Mouse (Mus musculus): ENCODE data around the gene Pbx1.

The Pbx1 gene

DNA sequence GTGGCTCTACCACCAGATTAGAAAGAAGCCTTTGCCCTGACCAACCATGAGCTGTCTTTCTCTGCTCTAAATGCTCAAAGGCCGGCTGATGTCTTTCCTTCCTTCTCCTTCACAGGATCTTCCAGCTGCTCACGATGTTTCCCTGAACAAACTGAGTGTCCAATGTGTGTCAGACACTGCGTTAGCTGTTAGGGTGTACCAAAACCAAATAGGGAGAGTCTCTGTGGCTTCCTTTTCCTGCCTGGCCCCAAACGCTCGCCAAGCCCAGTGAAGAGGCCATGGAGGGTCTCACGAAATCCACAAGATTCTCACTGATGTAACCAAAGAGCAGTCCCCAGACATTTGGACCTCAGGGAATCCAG, 47.5 kb downstream of the Pbx1 start:
- DNase-seq (ENCODE audit: extremely low spot score, low spot score): no peak

DNA sequence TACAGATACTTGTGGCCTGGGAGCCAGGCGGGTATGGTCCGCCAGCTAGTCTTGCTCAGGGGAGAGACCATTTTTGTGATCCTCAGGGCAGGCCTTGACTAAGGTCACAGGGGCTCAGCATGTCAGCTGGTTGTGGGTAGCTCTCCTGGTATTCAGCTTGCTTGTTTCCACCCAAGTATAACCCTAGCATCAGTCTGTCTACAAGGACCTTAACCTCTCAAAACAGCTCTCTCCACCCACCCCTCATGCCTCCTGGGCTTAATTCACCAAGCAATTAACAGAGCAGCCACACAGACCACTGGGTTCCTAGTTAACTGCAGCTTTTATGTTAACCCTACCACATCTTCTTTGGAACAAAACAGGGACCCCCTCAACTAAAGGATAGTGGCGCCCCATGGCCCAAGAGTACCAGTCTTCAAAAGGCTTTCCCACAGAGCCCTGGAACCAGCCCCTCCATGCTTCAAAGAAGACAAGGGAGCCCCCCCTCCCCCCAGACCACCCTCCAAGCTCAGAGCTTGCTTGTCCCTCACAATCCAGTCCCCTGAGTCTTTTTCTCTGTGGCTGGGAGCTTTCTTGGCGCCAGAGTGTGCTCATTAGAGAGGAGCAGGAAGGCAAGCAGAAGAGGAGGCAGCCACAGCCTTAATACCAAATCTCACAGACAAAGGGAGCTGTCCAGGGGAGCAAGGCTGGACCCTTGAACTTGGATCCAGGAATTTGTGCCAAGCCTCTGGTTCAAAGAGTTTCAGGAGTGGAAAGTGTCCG, 48.1 kb downstream of the Pbx1 start:
- DNase-seq (ENCODE audit: extremely low spot score, low spot score): no peak

GRCm38 (mm10) chr1:168382823-168383157, 49.3 kb downstream of the Pbx1 start:
- peak; percentile 59 for DNase-seq (ENCODE audit: extremely low spot score, low spot score)

- DNase-seq (ENCODE audit: extremely low spot score, low spot score): no peak
Measured at GRCm38 (mm10) chr1:168382106-168382822, 49.8 kb downstream of the Pbx1 start.

DNA sequence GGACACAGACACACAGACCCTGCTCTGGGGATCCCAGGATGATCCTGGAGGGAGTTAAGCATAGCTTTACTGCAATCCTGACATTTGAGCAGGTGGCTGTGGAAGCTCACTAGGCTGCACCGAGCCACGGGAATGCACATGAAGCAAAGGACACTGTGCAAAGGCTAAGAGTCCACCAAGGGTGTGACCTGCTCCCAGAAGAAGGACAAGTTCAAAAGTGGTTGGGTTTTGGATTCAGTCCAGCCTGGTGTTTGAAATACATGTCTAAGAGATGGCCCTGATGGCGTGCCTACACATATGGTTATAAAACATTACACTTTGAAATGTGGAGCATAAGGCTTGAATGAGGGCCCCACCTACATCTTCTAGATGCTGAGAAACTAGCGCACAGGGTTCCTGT, 50.6 kb downstream of the Pbx1 start:
- DNase-seq (ENCODE audit: extremely low spot score, low spot score): no peak

DNA sequence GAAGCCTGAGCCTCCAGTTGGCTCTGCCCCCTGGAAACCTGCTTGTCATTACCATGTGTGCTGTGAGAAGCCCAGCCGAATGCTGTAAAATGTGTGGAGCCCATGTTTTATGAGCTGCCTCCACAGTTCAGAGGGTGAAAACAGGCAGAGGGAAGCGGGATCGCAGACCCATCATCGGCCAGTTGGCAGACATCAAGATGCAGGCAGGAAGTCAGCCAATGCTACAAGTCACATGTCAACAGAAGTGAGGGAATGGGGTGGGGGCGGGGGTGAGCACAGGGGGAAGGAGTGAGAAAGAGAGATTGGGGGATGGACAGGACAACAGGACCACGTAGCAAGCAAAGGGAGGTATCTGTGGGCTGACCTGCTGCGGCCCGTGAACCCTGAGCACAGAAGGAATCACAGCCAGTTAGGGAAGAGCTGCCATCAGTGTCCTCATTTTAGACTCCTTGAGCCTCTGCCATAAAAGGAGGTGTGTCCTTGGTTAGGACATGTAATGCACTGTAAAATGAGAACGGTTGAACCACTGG, 51.8 kb downstream of the Pbx1 start:
- DNase-seq (ENCODE audit: extremely low spot score, low spot score): no peak

DNA sequence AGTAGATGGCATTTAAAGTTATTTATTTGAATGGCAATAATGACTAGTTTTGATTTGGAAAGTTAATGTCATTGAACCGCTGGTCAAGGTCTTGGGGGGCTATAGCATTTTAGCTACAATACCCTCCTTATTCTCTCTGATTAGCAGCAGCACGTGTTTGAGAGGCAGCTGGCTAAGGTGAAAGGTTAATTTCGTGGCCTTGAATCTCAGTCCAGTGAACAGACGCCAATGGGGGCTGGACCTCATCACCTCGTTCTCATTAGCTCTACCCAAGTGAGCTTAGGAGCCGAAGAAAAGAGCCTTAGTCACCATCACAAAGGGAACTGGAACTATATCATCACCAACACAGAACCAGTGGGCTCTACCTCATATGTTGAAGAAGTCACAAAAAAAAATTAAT, 54.4 kb downstream of the Pbx1 start:
- no peak for DNase-seq (ENCODE audit: extremely low spot score, low spot score)

GRCm38 (mm10) chr1:168376330-168376729, 55.7 kb downstream of the Pbx1 start:
- DNase-seq (ENCODE audit: extremely low spot score, low spot score): no peak

DNA sequence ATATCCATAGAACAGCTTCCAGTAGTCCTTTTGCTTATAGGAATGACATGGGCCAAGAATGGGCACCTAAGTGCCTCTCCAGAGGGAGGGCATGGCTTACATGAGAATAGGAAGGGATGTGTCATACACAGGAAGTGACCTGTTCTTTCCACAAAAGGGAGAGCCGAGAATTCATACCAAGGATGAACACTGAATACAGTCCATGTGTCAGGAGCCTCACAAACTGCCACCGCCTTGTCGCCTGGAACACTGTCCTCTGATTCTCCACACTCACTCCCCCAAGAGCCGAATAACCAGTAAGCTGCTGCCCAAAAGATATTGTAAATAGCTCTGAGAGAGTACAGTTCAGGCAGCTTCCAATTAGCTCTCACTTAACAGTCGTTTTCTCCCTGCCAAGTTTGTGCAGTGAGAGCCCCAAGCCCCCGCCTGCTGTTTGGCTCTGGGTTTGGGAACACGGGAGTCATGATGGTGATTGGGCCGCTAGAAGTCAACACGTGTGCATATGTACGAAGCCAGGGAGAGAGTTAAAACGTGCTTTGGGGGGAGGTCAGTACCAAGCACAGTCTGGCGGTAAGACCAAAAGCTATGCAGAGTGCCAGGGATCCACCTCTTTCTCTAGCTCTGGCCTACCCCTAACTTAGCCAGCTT, 57.0 kb downstream of the Pbx1 start:
- DNase-seq (ENCODE audit: extremely low spot score, low spot score): no peak

DNA sequence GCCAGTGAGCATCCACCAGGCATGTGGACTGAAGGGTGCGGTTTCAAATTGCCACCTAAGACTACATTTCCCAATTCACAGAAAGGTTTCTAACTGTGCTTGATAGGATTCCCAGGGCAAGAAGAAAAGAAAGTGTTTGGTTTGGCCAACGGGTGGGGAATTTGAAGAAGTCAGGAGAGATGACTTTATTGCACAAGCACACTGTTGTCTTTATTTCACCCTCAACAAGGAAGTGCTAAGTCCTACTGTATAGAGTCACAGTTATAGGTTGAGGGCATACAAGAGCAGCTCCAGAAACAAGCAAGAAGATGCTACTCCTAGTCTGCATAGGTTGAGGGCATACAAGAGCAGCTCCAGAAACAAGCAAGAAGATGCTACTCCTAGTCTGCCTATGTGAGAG, 60.0 kb downstream of the Pbx1 start:
- DNase-seq (ENCODE audit: extremely low spot score, low spot score): no peak

DNA sequence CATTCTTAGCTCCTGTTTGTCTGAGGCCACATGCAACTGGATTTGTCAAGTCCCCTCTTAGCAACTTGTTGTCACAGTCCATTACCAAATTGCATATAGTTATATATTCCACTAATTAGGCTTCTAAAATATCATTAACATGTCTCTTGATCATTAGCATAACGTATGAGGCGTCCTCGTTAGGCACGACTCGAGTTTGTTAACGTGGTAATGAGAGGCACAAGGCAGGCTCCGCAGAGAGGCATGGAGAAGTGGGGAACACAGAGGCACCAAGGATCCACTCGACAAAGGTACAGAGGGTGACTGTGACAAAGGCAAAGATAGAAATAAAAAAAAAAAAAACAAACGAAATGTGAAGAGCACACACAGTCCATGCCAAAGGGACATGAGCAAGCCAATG, 61.1 kb downstream of the Pbx1 start:
- DNase-seq (ENCODE audit: extremely low spot score, low spot score): no peak

DNA sequence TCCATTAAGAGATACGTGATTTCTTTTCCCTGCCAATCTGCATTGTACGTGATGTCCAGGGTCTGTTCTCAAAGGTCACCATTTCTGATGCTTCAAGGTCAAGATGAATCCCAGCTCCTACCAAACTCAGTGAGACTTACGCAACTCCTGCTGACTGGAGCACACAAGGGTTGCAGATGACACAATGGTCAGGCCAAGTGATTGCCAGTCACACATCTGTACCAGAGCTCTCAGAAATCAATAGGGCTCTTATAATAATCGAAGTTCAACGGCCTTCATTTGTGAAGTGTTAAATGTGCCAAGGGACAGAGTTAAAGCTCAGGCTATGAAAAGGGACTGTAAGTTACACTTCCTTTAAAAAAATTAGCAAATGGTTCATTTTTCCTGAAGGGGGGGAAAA, 65.8 kb downstream of the Pbx1 start:
- DNase-seq (ENCODE audit: extremely low spot score, low spot score): no peak

DNA sequence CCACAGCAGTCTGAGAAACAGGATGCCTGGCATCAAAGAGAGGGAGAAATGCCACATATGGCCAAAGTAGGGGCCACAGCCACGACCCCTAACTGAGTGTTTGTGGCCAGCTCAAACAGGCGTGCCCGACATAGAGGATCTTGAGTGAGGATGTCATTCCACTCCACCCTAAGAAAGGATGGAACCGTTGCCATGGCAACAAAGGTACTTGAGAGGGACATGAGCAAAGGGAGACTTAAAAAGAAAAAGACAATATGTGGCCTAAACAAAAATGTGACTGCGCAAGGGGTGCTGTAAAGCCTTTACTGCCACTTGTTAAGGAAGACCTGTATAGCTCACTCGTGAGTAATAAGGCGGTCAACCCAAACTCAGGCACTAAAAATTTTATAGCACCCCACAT, 67.7 kb downstream of the Pbx1 start:
- DNase-seq (ENCODE audit: extremely low spot score, low spot score): no peak

- no peak for DNase-seq (ENCODE audit: extremely low spot score, low spot score)
Measured at GRCm38 (mm10) chr1:168363053-168363452, 69.0 kb downstream of the Pbx1 start.

- no peak for DNase-seq (ENCODE audit: extremely low spot score, low spot score)
Measured at GRCm38 (mm10) chr1:168362464-168362863, 69.6 kb downstream of the Pbx1 start.

DNA sequence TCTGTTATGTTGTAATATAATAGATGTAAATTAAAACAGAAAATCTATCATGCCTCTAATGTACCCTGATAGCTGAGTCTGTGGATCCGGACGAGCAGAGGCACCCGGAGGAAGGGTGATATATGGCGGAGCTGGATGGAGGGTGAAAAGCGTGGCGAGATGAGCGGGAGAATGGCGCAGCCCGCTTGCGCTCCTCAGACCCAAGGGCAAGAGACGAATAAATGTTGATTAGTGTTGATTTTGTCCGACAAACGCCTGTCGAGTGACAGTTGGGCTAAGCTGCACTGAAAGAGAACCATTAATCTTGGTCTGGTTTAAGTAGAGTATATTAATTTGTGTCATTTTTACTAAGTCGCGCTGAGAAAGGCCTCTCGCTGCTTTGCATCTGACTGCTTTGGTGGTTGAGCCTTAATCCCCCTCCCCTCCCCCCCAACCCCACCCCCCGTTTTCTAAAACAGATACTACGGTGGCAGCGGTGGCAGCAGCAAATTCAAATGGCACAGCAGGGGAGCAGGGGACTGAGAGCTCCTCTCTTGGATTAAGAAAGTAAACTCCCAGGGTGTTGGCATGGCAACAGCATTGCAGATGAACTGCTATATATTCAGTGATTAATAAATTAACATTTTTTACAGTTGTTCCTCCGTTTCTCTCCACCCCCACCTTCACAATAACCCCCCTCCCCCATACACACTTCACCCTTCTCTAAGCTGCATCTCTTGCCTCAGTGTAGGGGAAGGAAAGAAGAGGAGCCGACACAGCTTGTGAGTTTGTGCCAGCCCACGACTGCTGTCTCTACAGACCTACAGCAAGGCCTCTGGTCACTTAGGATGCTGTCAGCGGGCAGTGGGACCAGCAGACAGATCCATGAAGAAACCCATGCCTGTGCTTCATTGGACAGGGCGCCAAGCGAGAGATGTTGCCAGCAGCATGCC, 74.1 kb downstream of the Pbx1 start:
- DNase-seq (ENCODE audit: extremely low spot score, low spot score): peak; percentile 58

GRCm38 (mm10) chr1:168356970-168357441, 75.1 kb downstream of the Pbx1 start:
- peak; percentile 66 for DNase-seq (ENCODE audit: extremely low spot score, low spot score)

DNA sequence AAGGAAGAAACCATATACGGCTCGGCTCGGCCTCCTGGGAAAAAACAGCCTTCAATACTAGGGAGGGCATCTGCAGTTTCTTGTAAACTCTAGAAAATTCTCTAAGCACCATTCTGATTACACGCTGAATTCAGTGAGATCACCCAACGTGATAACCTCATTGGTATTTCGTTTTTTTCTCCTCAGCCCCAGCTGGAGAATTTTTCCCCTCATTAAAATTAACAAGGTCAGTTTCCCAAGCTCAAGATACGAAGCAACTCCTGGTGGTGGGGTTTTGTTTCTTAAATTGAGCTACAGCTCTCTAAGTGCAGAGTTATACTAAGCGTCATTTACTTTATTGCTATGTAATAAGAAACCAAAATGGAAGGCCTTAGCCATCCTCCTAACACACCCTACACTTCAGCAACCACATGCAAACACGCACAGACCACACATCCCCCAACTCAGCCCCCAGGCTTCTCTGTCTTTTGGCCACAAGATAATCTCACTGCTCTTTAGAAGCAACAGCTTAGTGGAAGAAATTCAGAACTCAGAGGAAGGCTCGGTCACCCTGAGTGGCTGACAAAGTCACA, 76.0 kb downstream of the Pbx1 start:
- DNase-seq (ENCODE audit: extremely low spot score, low spot score): no peak

GRCm38 (mm10) chr1:168354934-168355333, 77.1 kb downstream of the Pbx1 start:
- no peak for DNase-seq (ENCODE audit: extremely low spot score, low spot score)

DNA sequence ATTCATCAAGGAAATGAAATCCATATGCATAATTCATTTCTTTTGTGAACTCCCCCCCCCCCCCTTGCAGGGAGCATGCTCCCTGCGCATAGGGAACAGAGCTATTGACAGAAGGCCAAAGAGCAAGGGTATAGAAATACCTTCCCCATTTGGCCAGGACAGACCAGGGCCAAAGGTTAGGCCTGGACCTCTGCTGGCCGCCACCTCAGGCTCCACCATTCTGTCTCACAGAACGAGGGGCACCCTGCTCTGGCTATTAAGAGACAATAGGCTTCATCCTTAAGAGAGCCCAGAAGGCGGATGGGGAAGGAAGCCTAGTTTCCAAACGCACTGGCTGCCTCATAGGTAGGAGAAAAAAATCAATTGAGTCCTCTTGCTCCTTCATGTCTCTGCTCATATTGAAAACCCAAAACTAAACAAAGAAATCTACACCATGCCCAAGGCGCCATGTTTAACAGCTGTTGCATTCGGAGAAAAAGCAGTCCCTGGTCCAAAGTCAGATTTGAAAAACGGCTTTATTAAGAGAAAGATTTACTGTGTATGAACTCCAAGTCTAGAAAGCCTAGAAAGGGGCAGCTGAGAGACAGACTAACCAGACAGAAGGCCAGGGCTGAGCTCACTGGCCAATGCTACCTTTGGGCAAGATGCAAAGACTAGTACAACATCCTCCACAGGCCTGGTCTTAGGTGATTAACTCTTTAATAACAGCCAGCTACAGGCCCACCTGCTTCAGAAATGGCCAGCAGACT, 83.9 kb downstream of the Pbx1 start:
- DNase-seq (ENCODE audit: extremely low spot score, low spot score): no peak
